Mouse (Mus musculus) retina, embryonic 14.5 days (tissue): ENCODE measurements around the gene Nipsnap1.

Experiments used
- DNase-seq: peaks from one replicate; pipeline ENCODE4 v3.0.0-alpha.2; 2015; ENCODE audit warnings: low spot score

Nipsnap1 gene

DNA sequence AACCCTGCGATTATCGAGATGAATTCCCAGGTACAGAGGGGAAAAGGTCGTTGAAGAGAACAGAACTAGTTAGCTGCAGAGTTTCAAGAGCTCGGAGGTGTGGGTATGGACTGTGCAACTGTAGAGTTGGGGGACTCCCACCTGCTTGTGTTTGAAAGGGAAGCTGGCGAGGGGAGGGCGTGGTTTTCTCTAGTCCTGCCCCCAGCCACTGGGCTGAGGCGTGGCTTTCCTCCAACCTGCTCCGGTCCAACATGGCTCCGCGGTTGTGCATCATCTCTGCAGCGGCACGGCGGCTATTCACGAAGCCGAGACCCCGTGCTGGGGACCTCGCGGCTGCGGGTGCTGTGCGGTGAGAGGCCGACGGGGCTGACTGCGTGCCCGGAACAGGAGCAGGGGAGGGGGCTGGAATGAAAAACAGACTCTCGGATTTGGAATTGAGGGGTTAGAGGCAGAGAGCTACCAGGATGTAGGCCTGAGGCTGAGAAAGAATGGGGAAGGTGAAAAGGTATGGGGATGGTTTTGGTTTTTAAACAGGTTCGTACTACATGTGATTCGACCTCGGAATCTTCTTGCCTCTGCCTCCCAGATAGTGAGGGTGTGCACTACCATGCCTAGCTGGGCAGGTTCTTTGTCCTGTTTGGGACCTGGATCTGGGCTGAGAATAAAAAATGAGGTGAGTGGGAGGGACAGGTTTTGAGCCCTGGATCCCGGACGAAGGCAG lies at the start of gene Nipsnap1:
Gene Nipsnap1 (plus strand): TSS at position 197 of the 721 bp plus-strand sequence.
- DNase-seq, result peak; percentile 91

DNA sequence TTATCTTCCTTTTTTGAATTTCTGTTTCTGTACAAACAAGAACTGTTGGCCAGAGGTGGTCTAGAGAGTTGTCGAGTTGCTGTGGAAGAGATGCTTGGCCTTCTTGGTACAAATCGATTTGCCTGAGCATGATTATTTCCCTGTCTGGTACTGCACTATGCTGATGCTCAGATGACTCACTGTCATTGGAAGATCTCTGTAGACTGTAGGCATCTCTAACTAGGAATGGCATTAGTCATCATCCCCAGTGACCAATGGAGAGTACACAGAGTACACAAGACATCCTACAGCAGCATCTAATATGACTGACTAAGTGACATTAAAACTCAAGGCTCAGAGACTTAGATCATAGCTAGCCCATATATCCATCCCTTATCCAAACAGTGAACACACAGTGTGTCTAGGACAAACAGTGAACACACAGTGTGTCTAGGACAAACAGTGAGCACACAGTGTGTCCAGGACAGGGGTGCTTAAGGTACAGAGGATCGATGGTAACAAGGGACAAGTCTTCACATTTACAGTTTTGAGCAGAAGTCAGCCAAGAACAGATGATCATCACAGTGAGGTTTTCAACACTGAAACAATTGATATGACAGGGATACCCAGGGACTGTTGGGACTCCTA lies 47.5 kb upstream of the Nipsnap1 start:
- DNase-seq, result no peak

DNA sequence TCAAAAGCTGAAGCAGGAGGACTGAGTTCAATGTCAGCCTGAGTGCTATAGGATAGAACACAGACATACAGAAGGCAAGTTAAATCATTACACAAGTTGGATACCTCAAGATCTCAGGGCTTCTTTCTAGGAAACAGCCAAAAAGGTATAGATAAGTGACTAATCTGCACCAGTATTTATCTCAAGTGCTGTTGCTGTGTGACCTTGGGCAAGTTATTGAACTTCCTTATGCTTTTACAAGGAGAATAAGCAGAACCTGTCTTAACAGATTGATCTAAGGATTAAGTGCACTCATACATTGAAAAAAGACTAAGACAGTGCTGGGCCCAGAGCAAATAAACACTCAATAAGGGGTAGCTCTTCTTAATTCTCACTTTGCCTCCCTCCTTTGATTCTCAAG lies 46.4 kb upstream of the Nipsnap1 start:
- DNase-seq, result no peak

- no peak for DNase-seq
These were observed 45.8 kb upstream of the Nipsnap1 start for GRCm38 (mm10) chr11:4827916-4828315.

GRCm38 (mm10) chr11:4831066-4831465 lies 42.7 kb upstream of the Nipsnap1 start:
- DNase-seq, result no peak

- DNase-seq, result no peak
These were observed 40.3 kb upstream of the Nipsnap1 start for GRCm38 (mm10) chr11:4833295-4833939.

GRCm38 (mm10) chr11:4835436-4835835 lies 38.3 kb upstream of the Nipsnap1 start:
- DNase-seq, result no peak

GRCm38 (mm10) chr11:4836755-4837154 lies 37.0 kb upstream of the Nipsnap1 start:
- DNase-seq, result peak; percentile 71

GRCm38 (mm10) chr11:4837342-4837741 lies 36.4 kb upstream of the Nipsnap1 start:
- no peak for DNase-seq

- no peak for DNase-seq
These were observed 35.5 kb upstream of the Nipsnap1 start for GRCm38 (mm10) chr11:4838235-4838634.

DNA sequence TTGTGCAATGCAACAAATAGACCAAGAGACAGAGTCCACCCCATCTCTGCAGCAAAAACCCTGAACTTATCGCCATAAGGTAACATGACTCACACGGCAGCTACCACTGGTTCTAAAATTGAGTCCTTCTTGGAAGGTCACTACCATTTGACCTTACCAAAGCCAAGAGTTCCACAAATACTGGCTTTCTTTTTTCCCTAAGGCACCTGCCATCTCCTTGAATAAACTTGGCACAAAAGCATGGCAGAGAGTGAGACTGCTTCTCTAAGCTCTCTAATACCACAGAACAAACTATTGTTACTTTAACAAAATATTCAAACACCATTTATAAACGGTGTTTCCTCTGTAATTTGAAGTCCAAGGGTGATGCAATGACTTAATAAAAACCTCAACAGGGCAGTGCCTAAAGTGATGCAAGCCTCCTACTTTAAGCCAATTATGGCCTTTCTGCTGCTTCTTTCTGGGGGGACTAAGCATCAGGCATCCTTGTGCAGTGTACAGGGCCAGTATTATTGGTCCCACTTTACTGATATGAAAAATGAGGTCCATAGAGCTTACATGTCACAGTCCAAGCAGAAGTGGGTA lies 32.7 kb upstream of the Nipsnap1 start:
- DNase-seq, result no peak

DNA sequence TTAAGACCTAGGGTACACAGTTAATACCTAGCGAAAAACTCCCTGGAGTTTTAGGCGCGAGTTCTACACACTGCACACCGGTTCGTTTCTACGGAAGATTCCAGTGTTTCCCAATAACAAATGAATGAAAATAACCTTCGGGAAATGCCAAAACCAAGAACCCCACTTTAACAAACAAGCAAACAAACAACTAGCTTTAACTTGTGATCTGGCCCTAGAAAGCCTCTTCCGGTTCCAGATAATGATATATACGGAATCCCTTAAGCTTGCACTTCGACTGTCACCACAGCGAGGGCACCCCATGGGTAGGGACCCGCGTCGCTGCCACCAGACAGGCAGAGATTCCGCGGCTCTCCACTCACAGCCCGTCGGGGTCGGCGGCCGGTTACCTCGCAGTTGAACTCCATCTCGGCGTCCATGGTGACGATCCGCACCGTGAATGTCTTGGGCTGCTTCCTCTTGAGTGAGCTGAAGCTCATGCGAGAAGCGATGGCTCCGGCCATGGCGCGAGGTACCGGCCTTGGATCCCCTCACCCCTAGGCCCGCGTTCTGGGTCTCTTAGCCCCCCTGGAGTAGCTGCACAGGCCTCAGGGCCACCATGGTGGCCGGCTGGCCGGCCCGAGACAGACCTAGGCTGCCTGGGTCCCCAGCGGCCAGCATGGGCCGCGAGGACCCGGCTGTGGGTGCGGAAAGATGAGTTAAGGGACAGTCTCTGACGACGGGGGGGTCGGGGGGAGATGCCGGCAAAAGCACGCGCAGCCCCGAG lies 25.1 kb upstream of the Nipsnap1 start:
- DNase-seq, result peak; percentile 65

DNA sequence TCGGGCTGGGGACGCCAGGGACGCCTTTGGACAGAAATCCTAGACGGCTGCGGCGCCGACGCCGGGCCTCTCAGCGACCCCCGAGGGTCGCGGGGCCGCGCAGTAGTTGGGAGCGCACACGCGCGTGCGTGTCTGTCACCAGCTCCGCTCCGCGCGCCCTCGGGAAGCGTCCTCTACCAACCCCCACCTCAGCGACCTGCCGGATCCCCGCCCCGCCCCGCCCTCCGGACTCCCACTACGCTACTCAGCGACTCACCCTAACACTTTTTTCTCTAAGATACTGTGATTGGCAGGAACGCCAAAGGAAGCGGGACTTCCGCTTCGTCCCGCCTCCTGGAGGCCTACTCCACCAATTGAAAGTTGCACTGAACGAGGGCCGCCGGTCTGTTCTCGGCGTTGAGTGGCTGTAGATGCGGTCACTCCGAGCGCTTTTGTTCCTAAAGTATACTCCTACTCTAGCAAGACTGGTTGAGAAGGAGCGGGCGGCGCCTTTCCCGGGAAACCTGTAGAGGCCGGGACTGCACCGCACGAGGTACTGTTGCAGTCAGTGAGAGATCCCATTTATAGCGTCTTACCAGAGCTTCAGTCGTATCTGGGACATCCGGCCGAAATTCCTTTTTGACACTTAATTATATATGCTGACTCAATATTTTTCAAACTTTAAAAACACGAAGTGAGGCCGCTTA lies 24.4 kb upstream of the Nipsnap1 start, which contains the start of gene Nf2:
Gene Nf2 (minus strand): TSS at position 279 of the 686 bp plus-strand sequence.
- DNase-seq, result peak; percentile 98

- DNase-seq, result no peak
These were observed 23.3 kb upstream of the Nipsnap1 start for GRCm38 (mm10) chr11:4850404-4850803.

GRCm38 (mm10) chr11:4853021-4853420 lies 20.7 kb upstream of the Nipsnap1 start:
- no peak for DNase-seq

- DNase-seq, result no peak
These were observed 19.6 kb upstream of the Nipsnap1 start for GRCm38 (mm10) chr11:4854181-4854580.

DNA sequence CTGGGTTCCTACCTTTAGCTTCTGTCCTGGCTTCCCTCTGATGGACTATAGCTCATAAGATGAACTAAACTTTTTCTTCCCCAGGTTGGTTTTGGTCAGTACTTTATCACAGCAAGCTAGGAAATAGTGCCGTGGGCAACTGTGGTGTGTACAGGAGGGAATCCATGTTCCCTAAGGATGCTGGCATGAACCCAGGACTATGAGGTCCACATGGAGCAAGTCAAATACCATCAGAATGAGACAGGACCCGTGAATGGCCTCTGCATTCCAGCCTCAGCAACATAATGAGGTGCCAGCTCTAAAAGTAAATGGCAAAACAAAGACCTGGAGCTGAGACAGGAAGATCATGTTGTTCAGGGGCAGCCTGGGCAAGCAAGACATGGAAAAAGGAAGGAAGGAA lies 15.3 kb upstream of the Nipsnap1 start:
- DNase-seq, result no peak

GRCm38 (mm10) chr11:4860986-4861385 lies 12.8 kb upstream of the Nipsnap1 start:
- DNase-seq, result no peak

- DNase-seq, result no peak
These were observed 11.7 kb upstream of the Nipsnap1 start for GRCm38 (mm10) chr11:4861816-4862604.

DNA sequence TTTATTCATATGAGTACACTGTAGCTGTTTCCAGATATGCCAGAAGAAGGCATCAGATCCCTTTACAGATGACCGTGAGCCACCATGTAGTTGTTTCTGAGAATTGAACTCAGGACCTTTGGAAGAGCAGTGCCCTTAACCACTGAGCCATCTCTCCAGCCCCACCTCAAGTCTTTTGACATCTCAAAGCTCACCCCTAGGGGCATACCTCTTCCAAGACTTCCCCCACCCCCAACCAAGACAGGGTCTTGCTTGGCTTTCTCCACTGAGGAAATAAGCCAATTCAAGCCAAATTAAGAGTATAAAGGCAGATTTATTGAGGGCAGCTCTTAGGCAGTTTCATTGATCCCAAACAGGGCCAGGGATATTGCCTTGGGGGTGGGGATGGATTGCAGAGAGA lies 11.0 kb upstream of the Nipsnap1 start:
- DNase-seq, result no peak
